13 mouse cellular contexts compared by ENCODE assay signal in genomic region chr5:140128414-140128981, GRCm38 (mm10).
DNase-seq lines count a peak whose midpoint lies in the region; ATAC-seq and TF ChIP-seq lines count a peak whose summit lies in the region.
"Had no signal": no experiment of that assay in that cellular context is flagged by ENCODE, and none has a peak within 500 bp of the region (broad histone marks: within the 10 kb centered on the region; RNA-seq: fewer than 3 reads in every experiment).

No protein-coding gene starts in this region.

- no peak for TF ChIP-seq EP300 in heart, adult 2 months (IDR thresholded peaks at IDR 0.05; ENCODE audit: insufficient read depth, low read depth, low read length)

- no peak for TF ChIP-seq POLR2A in heart, adult 2 months (IDR thresholded peaks at IDR 0.05; ENCODE audit: insufficient read depth, low read depth, low read length)

- peak; percentile 29 for ATAC-seq in hindbrain, embryonic 13.5 days (ENCODE audit: low FRiP score)
- no peak for ATAC-seq in hindbrain, embryonic 16.5 days
- peak; percentile 80 for ATAC-seq in neural tube, embryonic 14.5 days (ENCODE audit: low read depth)
- ATAC-seq: intestine, embryonic 15.5 days had no signal

- no peak overlapping the region for H3K4me3 ChIP-seq in hindbrain, embryonic 13.5 days
- H3K4me3 ChIP-seq in hindbrain, embryonic 16.5 days (ENCODE audit: low read length) = no peak overlapping the region
- no peak overlapping the region for H3K4me3 ChIP-seq in neural tube, embryonic 14.5 days (ENCODE audit: low read depth, low read length)
- no peak overlapping the region for H3K4me3 ChIP-seq in heart, adult 2 months
- H3K4me3 ChIP-seq: heart, embryonic 13.5 days; intestine, embryonic 15.5 days; left cerebral cortex, adult 2 months had no signal

- H3K36me3 ChIP-seq in hindbrain, embryonic 13.5 days = no peaks in the 10 kb centered on the region
- H3K36me3 ChIP-seq in hindbrain, embryonic 16.5 days (ENCODE audit: control insufficient read depth, insufficient read depth, low read length) = no peaks in the 10 kb centered on the region
- no peaks in the 10 kb centered on the region for H3K36me3 ChIP-seq in neural tube, embryonic 14.5 days (ENCODE audit: control insufficient read depth, insufficient read depth, low read length)
- H3K36me3 ChIP-seq in heart, adult 2 months (ENCODE audit: control insufficient read depth, insufficient read depth, low read length) = no peaks in the 10 kb centered on the region
- H3K36me3 ChIP-seq: intestine, embryonic 15.5 days had no signal

- TF ChIP-seq CTCF in heart, adult 2 months (IDR thresholded peaks at IDR 0.05) = no peak

- DNase-seq in embryo, embryonic 9.5 days (ENCODE audit: extremely low spot score) = peak; percentile 12
- DNase-seq in hindlimb bud, embryonic 11.5 days (ENCODE audit: extremely low spot score, low read depth, low spot score) = peak; percentile 62
- no peak for DNase-seq in thymus, postnatal 36 days
- no peak for DNase-seq in heart, adult 2 months
- DNase-seq: cerebellum, postnatal 10 days; lung, adult 18-20 months; right cerebral cortex, adult 18-20 months had no signal

- peak overlapping the region; percentile 63; the same call in 1 of the 2 replicates for H3K9ac ChIP-seq in hindbrain, embryonic 13.5 days
- no peak overlapping the region for H3K9ac ChIP-seq in hindbrain, embryonic 16.5 days (ENCODE audit: low read depth, low read length)
- peak overlapping the region; percentile 21; the same call in 1 of the 2 replicates for H3K9ac ChIP-seq in neural tube, embryonic 14.5 days (replicated peaks; ENCODE audit: low read depth, low read length)
- no peak overlapping the region for H3K9ac ChIP-seq in heart, adult 2 months (ENCODE audit: low read depth, low read length)
- H3K9ac ChIP-seq: heart, embryonic 13.5 days; intestine, embryonic 15.5 days had no signal

- peak overlapping the region; percentile 87 for H3K27ac ChIP-seq in hindbrain, embryonic 13.5 days
- no peak overlapping the region for H3K27ac ChIP-seq in hindbrain, embryonic 16.5 days (ENCODE audit: low read depth, low read length)
- peak overlapping the region; percentile 63 for H3K27ac ChIP-seq in neural tube, embryonic 14.5 days (ENCODE audit: low read depth, low read length)
- H3K27ac ChIP-seq in heart, adult 2 months = no peak overlapping the region
- H3K27ac ChIP-seq: heart, embryonic 13.5 days; intestine, embryonic 15.5 days; left cerebral cortex, adult 2 months had no signal

- peaks cover 46% of the 10 kb centered on the region for H3K4me1 ChIP-seq in hindbrain, embryonic 13.5 days (replicated peaks)
- no peaks in the 10 kb centered on the region for H3K4me1 ChIP-seq in hindbrain, embryonic 16.5 days (ENCODE audit: control insufficient read depth, insufficient read depth, low read depth, low read length)
- peaks cover 19% of the 10 kb centered on the region for H3K4me1 ChIP-seq in neural tube, embryonic 14.5 days (ENCODE audit: control insufficient read depth, insufficient read depth, low read length)
- no peaks in the 10 kb centered on the region for H3K4me1 ChIP-seq in heart, adult 2 months (ENCODE audit: control insufficient read depth, insufficient read depth, low read length)
- H3K4me1 ChIP-seq: heart, embryonic 13.5 days; intestine, embryonic 15.5 days had no signal

- WGBS in hindbrain, embryonic 13.5 days = 47% methylated on average over 9 of the region's 9 CpGs
- WGBS in hindbrain, embryonic 16.5 days = 40% methylated on average over 9 of the region's 9 CpGs
- WGBS in neural tube, embryonic 14.5 days = 20% methylated on average over 9 of the region's 9 CpGs
- 94% methylated on average over 9 of the region's 9 CpGs for WGBS in heart, adult 2 months

- no peaks in the 10 kb centered on the region for H3K79me2 ChIP-seq in heart, adult 2 months (replicated peaks; ENCODE audit: control insufficient read depth, insufficient read depth, low read length)

- no peaks in the 10 kb centered on the region for H3K9me3 ChIP-seq in hindbrain, embryonic 13.5 days
- H3K9me3 ChIP-seq in hindbrain, embryonic 16.5 days (ENCODE audit: control insufficient read depth, low read length) = no peaks in the 10 kb centered on the region
- no peaks in the 10 kb centered on the region for H3K9me3 ChIP-seq in neural tube, embryonic 14.5 days (ENCODE audit: control insufficient read depth, low read length)
- H3K9me3 ChIP-seq: heart, embryonic 13.5 days; intestine, embryonic 15.5 days had no signal

- 0 out of 2 replicates have a peak, but pooled peaks cover 6% of the 10 kb centered on the region for H3K27me3 ChIP-seq in hindbrain, embryonic 13.5 days
- no peaks in the 10 kb centered on the region for H3K27me3 ChIP-seq in hindbrain, embryonic 16.5 days (replicated peaks; ENCODE audit: control insufficient read depth, insufficient read depth, low read length)
- H3K27me3 ChIP-seq in neural tube, embryonic 14.5 days (ENCODE audit: control insufficient read depth, insufficient read depth, low read length) = no peaks in the 10 kb centered on the region
- H3K27me3 ChIP-seq in heart, adult 2 months (ENCODE audit: control insufficient read depth, insufficient read depth, low read length) = no peaks in the 10 kb centered on the region
- H3K27me3 ChIP-seq: heart, embryonic 13.5 days; intestine, embryonic 15.5 days had no signal

- no peak overlapping the region for H3K4me2 ChIP-seq in hindbrain, embryonic 13.5 days
- no peak overlapping the region for H3K4me2 ChIP-seq in hindbrain, embryonic 16.5 days (ENCODE audit: low read length)
- no peak overlapping the region; the same call in 1 of the 2 replicates for H3K4me2 ChIP-seq in neural tube, embryonic 14.5 days (ENCODE audit: low read depth, low read length)
- H3K4me2 ChIP-seq: heart, embryonic 13.5 days; intestine, embryonic 15.5 days had no signal

- intact Hi-C loops in heart, adult 2 months (cut with DNase I) = no loop called here

Comparison
In these comparisons a context has a peak if more than half of its experiments do, and no peak if none do; other contexts are left out.
1. H3K27ac ChIP-seq: peak in hindbrain, embryonic 13.5 days (single experiment) and neural tube, embryonic 14.5 days (single experiment); none in hindbrain, embryonic 16.5 days (single experiment) and heart, adult 2 months (single experiment).
2. H3K9ac ChIP-seq: peak in hindbrain, embryonic 13.5 days (single experiment) and neural tube, embryonic 14.5 days (single experiment); none in hindbrain, embryonic 16.5 days (single experiment) and heart, adult 2 months (single experiment).
3. DNase-seq: peak in embryo, embryonic 9.5 days (single experiment) and hindlimb bud, embryonic 11.5 days (single experiment); none in thymus, postnatal 36 days (0 of 2) and heart, adult 2 months (0 of 2).